Mouse (Mus musculus) megakaryocyte, adult 5-6 weeks (primary cell): ENCODE data around the gene Dock9. TPM values are rescaled to one million over a fixed set of nuclear protein-coding genes. Genes with fewer than 3 reads are reported as not detected.

ENCODE experiments used
- ATAC-seq: 2 replicates; pipeline ENCODE4 v1.8.0; 2016; ENCODE audit warnings: mild to moderate bottlenecking, inconsistent platforms; ENCODE audit not compliant: poor library complexity, severe bottlenecking
- total RNA-seq, 2 experiments: library from RNA; stranded (forward) in 1 of 2; stranded (reverse) in 1 of 2; fragments of 153-499, 151-499 nt in 1 of 2; fragments of 221-1000, 200-1000 nt in 1 of 2; gene quantifications; 2 replicates each; pipeline versions ENCODE4 v1.2.3 to v1.2.4; 2015 to 2017

Gene Dock9
- total RNA-seq, 2 experiments from 2014 or later, result 0.22 to 0.31 TPM

DNA sequence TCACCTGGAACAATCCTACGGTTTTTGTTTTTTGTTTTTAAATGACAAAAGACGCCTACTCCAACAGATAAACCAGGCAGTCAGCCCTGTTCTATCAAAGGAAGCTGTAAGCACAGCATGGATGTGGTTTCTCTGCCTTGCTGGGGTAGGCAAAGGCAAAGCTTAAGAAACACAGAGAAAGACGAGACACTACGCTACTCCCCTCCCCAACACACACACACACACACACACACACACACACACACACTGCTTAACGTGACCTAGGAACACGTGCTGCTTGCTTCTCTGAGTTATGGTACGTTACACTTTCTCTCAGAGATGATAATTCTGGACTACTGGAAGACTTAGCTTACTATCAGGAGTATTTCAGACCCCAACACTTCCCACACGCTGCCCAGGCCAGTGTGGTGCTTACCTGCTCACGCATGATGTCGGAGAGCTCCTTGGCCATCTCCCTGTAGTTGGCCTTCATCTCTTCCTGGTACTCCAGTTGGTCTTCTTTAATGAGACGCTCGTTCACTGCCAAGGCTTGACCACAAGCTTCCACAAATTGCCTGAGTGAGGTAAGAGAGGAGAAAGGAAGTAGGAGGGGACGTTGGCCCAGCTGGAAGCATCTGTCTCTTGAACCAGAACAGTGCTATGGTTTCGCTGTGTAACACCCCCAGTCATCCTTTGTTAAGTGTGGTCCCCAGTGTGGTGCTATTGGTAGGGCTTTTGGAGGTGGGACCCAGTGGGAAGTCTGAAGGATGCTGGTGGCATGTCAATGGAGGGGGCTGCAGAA is 251.9 kb downstream of the Dock9 start:
- ATAC-seq, result no peak

DNA sequence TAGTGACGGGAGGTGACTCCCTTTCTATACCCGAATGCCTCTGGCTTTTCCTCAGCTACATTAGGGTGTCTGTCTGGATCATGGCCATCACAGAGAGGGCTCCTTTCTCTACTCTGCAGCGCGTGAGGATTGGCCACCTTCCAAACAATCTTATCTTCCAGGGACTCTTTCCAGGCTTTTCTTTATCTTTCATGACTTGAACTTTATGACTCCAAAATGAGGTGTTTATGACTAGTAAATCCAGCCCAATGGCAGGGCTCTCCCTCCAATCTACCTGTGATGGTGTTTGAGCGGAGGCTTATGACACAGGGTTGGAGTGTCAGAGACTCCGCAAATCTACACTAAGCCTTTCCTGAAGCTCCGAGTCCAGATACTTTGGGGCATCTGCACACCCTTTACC is 256.4 kb downstream of the Dock9 start:
- no peak for ATAC-seq

DNA sequence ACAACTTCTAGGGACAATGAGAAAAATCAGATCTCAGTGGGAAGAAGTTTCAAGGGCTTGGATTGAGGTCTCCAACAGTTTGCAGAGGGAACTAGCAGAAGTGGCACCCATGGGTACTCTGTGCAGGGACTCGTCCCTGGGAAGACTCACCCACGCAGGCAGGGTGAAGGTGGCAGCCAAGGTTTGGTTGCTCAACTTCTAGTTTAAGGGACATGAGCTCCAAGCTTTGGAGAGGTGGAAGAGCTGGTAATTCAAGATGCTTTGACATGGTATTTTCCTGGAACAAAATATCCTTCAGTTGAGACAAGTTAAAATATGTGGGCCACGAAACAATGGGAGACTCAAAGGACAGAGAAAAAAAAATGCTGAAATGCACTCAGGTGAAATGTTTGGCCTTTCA is 263.1 kb downstream of the Dock9 start:
- ATAC-seq, result no peak

DNA sequence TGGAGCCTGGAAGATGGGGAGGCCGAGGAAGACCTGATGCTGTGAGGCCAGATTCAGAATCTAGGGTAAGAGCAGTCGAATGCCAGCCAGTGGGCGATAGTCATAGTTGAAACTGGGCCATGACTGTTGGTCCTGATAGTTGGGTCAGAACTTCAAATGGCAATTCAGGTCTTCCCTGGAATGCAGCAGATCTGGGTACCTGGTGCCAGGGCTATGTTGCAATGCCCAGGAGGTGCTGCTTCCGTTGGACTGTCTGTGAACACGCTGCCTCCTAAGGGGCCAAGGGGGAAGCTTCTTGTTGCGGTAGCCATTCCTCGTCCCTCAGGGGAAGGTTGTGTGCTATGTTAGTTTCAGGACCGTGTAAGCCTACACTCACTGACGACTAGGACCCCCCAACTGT is 266.8 kb downstream of the Dock9 start:
- no peak for ATAC-seq

DNA sequence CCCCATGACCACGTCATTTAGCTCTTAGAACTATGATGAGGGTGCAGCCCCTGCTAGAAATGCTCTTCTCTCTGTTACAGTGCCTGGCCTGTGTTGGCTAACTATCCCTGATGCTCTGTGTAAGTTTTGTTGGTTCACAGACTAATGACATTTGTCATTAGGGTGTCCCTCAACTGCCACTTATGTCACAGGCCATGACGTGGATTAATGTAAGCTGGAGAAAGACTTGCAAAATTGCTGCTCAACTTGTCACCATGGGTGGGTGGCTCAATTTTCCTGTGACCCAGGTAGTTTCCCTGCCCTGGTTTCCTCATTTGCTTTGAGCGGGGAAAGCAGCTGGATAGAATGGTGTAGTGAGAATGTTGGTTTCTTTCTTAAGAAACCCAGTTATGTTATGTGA is 269.8 kb downstream of the Dock9 start:
- ATAC-seq, result peak; percentile 69

DNA sequence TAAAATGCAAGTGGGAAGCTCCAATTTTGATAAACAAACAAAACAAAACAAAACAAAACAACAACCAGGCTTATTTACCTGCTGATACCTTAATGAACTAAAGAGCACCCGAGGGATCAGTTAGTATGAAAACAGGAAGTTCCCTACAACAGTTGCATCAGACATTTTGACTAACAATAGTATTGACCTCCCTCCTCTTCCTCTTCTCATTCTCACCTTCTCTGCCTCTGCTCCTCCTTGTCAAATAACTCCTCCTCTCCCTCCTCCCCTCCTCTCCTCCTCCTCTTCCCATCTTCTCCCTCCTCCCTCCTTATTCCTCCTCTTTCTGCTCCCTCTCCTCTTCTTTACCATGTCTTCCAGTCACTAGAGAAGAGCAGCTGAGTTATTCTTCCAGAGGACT is 270.4 kb downstream of the Dock9 start:
- ATAC-seq, result peak; percentile 55

DNA sequence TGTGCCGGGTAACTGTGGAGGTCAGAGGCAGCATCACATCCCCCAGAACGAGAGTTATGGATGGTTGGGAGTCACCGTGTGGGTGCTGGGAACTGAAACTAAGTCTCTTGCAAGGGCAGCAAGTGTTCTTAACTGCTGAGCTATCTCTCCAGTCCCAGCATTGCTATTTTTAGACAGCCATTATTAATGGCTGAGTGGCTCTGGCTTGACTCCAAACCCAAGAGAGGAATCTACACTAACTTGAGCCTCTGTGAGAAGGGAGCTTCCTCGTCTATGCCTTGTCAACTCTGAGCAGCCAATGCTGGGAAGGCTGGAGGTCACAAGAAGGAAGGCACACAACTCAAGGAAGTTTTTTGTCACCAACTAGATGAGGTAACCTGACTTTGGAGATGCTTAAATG is 275.9 kb downstream of the Dock9 start:
- no peak for ATAC-seq

DNA sequence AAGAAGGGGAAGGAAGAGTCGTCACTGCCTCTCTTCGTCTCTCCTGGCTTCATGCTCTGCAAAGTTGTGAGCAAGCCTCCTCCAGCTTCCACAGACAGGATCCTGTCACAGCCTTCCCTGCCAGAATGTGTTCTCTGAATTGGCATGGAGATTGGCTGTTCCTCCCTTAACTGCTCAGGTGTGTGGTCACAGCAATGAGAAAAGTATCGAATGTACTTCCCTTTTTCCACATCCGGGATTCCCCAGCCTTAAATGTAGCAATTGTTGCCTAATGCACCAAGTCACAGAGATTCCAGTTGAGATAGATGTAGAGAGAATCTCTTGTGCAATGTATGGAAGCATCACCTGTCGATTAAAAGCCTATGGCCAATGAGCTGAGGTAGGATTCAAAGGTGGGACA is 280.8 kb downstream of the Dock9 start:
- no peak for ATAC-seq

DNA sequence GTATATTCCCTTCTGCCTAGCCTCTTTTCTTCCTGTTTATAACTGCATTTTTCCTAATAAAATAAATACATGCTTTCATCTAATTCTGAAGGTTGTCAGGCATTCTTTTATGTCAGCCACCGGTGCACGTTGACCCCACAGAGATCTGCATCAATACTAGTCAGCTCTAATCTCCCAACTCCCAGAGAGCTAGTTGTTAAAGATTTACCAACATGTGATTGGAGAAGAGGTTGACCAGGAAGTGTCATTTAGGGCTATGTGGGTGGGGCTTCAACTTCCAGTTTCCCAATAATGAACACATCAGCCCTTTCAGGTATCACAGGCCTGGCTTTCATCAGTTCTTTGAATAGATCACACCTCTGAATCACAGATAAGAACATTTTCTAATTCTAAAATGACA is 288.7 kb downstream of the Dock9 start:
- no peak for ATAC-seq

DNA sequence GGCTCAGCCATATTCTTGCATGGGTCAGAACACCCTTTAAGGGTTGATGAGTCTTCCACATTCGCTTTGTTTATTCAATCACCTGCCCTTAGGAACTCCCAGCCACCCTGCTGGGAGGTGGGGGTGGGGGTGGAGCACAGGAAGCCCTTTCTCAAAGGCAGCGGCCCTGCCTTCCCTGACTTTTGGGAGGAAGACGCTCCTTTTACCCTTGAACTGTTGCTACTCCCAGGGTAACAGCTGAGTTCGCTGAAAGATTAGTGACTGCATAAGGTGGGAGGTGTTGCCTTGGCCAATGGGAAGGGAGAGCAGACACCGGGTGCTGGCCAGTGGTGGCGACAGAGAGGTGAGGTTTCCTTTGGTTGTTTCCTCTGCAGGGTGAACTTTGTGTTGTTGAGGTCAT is 291.3 kb downstream of the Dock9 start:
- no peak for ATAC-seq

DNA sequence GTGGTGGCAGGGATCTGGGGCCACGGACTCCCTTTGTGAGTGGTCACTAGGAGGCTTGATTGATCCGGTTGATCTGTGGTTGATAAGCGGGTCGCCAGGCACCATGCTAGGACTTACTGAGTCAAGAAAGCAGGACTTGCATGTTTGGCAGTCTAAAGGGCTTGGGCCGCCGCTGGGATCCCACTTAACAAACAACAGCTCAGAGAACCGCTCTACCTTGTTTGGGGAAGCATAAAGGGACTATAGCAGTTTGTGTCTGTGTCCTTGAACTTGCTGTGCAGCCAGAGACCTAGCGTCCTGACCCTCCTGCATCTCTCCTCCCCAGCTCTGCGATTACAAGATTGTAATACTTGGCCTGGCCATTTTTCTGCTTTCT is 292.2 kb downstream of the Dock9 start:
- no peak for ATAC-seq

DNA sequence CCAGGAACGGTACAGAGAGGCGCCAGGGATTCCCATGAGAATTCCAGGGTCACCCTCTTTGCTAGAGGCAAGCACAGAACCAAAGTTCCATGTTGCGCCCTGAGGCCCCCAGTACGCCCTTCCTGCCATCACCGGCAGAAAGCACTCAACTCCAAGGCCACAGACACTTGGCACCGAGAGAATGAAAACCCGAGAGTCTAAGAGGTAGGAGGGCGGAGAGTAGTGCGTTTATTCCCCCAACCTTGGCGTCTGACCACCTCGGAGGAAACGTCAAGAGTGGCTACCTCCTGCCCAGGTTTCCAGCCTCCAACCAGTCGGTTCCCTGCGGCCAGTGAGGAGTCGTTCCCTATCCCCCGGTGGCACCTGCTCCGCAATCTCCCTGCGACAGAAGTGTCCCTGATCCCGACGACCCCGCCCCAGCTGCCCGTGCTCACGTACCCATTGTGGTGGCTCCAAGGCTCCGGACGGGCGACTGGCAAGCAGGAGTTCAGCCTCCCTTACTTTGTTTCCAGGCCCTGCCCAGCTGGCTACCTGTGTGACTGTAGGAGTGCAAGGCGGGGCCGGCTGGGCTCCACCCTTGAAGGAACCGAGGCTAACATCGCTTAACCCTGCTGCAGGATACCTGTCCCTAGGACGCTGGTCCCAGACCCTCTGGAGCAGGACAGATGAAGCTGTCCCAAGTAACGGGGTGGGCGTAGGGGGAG is 292.7 kb downstream of the Dock9 start, which contains the start of gene Slc15a1:
Gene Slc15a1, minus strand, starts transcription at position 472 of the 704 bp plus-strand sequence.
- no peak for ATAC-seq

DNA sequence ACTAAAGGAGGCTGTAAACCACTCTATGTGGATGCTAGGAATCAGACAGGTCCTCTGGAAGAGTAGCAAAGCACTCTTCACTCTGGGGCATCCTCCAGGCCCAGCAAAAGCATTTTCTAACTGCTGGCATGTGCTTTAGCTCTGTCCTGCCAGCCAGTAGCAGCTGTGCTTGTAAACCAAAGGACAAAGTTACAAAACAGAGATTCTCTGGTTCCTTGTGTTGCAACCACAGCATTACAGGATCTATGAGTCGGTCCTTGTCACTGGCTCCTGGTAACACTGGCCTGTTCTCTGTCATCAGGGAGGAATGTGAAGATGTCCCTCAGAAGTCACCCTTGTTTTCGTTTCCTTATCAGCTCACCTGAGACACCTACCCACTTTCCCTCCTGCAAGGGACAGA is 297.1 kb downstream of the Dock9 start:
- ATAC-seq, result no peak

DNA sequence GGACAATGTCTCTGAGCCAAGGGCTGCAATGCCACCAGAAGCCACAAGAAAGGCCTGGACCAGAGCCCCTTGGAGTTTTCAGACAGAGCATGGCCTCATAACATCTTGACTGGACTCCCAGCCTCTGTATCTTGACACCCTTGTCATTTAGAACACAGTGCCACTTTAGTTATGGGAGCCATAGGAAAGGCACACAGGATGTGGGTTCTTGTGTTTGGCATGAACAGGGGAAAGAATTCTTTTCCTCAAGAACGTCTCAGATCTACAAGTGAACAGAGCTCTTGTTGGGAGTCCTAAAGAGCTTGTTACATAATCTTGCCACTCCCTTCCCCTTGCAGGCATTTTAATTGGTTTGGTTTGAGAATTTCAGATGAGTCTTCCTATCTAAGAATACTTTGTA is 297.9 kb downstream of the Dock9 start:
- no peak for ATAC-seq

DNA sequence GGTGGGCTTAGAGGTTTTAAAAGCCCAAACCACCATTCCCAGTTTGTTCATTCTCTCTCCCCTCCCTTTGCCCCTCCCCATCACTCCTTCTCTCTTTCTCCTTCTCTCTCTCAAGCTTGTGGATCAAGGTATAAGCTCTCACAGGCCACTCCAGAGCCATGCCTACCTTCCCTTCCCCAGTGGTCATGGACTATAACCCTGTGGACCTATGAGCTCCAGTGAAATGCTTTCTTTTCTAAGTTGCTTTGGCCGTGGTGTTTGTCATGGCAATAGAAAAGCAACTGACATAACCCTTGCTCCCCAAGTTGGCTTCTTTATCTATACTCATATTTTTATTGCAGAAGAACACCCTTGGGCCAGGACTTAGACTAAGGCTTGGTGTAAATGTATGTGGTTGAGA is 299.8 kb downstream of the Dock9 start:
- ATAC-seq, result no peak

DNA sequence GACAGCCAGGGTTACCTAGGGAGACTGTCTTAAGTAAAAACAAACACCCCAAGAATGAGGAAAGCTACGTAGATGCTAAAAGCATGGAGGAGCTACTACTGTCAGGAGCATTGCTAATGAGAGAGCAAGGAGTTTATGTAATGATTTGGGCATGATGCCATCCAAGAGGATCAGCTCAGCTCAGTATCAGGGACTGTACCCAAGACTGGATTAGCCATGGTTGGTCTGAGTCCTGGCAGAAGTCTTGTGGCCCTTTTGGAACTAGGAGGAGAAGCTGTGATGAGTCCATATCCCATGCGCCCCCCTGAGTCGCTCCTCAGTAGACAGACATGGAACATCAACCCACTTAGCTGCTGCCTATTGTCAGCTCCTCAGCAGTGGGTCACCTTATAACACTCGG is 301.9 kb downstream of the Dock9 start:
- ATAC-seq, result no peak

DNA sequence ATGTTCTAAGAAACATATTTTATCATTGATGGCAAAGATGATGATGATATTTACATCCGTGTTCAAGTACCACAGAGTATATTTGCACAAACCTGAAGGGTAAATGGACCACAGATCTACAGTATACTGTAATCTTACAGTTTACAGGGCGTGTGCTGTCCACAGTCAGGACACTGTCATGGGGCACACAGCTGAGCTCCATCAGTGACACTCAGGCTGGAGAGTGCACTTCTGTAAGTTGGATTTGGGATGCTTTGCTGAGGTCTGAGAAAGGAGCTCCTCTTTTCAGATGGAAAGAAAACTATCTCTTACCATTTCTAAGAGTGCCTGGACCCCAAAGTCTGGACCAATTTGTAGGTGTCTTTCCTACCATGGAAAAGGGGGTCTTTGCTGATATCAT is 302.5 kb downstream of the Dock9 start:
- no peak for ATAC-seq

DNA sequence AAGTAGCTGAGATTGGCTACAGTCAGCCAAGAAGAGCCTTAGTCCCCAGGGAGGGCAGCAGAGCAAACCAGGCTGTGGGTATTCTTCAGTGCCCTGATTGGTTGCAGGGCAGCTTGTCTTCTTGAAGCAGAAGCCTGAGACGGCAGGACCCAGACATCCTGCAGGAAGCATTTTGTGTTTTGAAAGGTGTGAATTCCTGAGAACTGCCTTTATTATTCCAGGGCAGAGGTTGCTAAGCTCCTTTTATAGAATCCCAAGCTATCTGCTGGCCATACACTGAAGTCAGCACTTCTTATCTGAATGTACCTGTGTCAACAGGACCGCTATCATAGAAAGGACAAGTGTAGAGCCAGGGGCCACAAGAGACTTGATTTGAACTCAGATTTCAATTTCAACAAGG is 303.4 kb downstream of the Dock9 start:
- ATAC-seq, result no peak

DNA sequence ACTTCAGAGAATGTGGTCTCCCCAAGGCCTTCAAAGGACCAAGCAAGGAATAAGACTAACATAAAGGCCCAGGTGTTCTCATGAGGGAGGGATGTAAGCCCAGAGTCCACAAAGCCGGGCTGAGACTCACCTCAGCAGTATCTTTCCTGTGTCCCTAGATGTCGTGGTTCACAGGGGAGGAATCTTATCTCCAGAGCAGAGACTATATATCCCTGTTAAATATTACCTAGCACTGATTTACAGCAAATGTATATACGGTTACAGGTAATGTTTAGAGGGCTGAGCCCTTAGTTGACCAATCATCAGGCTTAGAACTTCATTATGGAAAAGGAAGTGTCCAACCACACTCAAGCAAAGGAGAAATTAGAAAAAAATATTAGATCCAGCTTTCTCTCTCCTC is 303.9 kb downstream of the Dock9 start:
- no peak for ATAC-seq

DNA sequence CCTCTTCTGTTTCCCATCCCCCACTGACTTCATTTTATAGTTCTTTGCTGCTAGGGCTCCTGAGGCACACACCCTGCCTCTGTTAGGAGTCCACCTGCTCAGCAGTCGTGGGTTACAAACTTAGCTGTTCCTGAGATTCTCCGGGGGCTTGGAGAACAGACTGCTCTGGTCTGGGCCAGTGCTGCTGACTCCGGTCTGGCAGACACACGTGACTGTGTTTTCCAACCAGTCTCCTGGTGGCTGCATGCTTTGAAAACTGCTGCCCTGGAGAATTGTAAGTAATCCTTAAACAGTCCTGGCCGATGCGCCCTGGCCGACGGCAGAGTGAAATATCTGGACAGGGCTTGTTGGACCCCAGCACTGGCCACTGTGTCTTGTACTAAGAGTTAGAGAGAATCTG is 305.3 kb downstream of the Dock9 start:
- ATAC-seq, result no peak
